ENCODE assay signal across 19 mouse cellular contexts in the genomic region with DNA sequence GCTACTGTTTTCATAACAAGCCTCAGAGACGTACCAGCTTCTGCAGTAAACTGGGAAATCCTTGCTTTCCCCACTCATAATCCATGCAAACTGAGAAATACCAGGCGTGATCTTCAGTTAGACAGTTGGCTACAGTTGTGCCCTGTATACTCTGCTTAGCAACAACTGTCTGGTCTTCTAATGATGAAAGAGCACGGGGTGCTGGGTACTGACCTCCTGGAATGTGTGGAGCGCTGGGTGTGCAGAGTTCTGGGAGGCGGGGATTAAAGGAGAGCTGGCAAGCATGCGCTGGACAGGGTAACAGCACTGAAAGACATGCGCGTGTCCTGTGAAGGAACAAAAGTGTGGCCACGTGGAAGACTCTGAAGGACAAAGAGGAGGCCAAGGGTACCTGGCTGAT. TPM values are rescaled to one million over a fixed set of nuclear protein-coding genes. Genes with fewer than 3 reads are reported as not detected.
A peak's percentile ranks its signal among the peaks of the same experiment; 100 is the strongest.
DNase-seq lines count a peak whose midpoint lies in the region; ATAC-seq and TF ChIP-seq lines count a peak whose summit lies in the region.
"Had no signal": no experiment of that assay in that cellular context is flagged by ENCODE, and none has a peak within 500 bp of the region (broad histone marks: within the 10 kb centered on the region; RNA-seq: fewer than 3 reads in every experiment).

No protein-coding gene starts in this region.

- ATAC-seq in hindbrain, embryonic 11.5 days (ENCODE audit: low FRiP score), result peak; percentile 25; the same call in 1 of the 2 replicates
- ATAC-seq in hindbrain, embryonic 14.5 days (ENCODE audit: low FRiP score), result no peak

- H3K4me1 ChIP-seq in hindbrain, embryonic 11.5 days (replicated peaks; ENCODE audit: control insufficient read depth, insufficient read depth, low read length), result no peaks in the 10 kb centered on the region
- no peaks in the 10 kb centered on the region for H3K4me1 ChIP-seq in hindbrain, embryonic 14.5 days (replicated peaks; ENCODE audit: control insufficient read depth, insufficient read depth, low read length)
- H3K4me1 ChIP-seq in testis, adult 2 months (ENCODE audit: control insufficient read depth, insufficient read depth, low read length), result peaks cover 3% of the 10 kb centered on the region; the same call in 1 of the 2 replicates
- H3K4me1 ChIP-seq: embryonic facial prominence, embryonic 13.5 days; hindbrain, embryonic 10.5 days; kidney, embryonic 15.5 days; megakaryocyte, embryonic 14.5 days had no signal

- no peaks in the 10 kb centered on the region for H3K27me3 ChIP-seq in hindbrain, embryonic 11.5 days (ENCODE audit: control insufficient read depth, insufficient read depth, low read length)
- no peaks in the 10 kb centered on the region for H3K27me3 ChIP-seq in hindbrain, embryonic 14.5 days (ENCODE audit: control insufficient read depth, insufficient read depth, low read length)
- H3K27me3 ChIP-seq in testis, adult 2 months (ENCODE audit: control insufficient read depth, insufficient read depth, low read length), result no peaks in the 10 kb centered on the region
- H3K27me3 ChIP-seq: embryonic facial prominence, embryonic 13.5 days; kidney, embryonic 15.5 days; megakaryocyte, embryonic 14.5 days had no signal

- intact Hi-C loops in gastrocnemius, postnatal 14 days (cut with DNase I; ENCODE audit: low total_unique reads), result no loop called here

- peak; percentile 17 for DNase-seq in gastrocnemius, adult 18-20 months (ENCODE audit: low spot score)
- DNase-seq in gastrocnemius, postnatal 14 days, result no peak
- DNase-seq in hindbrain, embryonic 11.5 days (ENCODE audit: low spot score), result no peak
- no peak for DNase-seq in hindbrain, embryonic 14.5 days (ENCODE audit: low spot score)
- DNase-seq in testis, postnatal 10 days (ENCODE audit: low spot score), result no peak
- DNase-seq in thymus, postnatal 14 days, result no peak
- DNase-seq: cerebellum, postnatal 14 days; lung, adult 2 months; thymus, postnatal 25 days had no signal

- H3K4me3 ChIP-seq in hindbrain, embryonic 11.5 days (ENCODE audit: low read depth, low read length), result no peak overlapping the region
- no peak overlapping the region for H3K4me3 ChIP-seq in hindbrain, embryonic 14.5 days (replicated peaks; ENCODE audit: low read length)
- peak overlapping the region; percentile 25 for H3K4me3 ChIP-seq in testis, adult 2 months (ENCODE audit: control insufficient read depth, low read depth, low read length)
- H3K4me3 ChIP-seq: embryonic facial prominence, embryonic 13.5 days; hindbrain, embryonic 10.5 days; kidney, embryonic 15.5 days; layer of hippocampus, adult 2 months; megakaryocyte, embryonic 14.5 days had no signal

- no peak overlapping the region for H3K9ac ChIP-seq in hindbrain, embryonic 11.5 days (ENCODE audit: low read depth, low read length)
- no peak overlapping the region for H3K9ac ChIP-seq in hindbrain, embryonic 14.5 days
- H3K9ac ChIP-seq: embryonic facial prominence, embryonic 13.5 days; kidney, embryonic 15.5 days had no signal

- no peak overlapping the region for H3K4me2 ChIP-seq in hindbrain, embryonic 11.5 days (replicated peaks; ENCODE audit: low read depth, low read length)
- H3K4me2 ChIP-seq in hindbrain, embryonic 14.5 days (replicated peaks), result no peak overlapping the region
- H3K4me2 ChIP-seq: embryonic facial prominence, embryonic 13.5 days; kidney, embryonic 15.5 days had no signal

- no peak overlapping the region for H3K27ac ChIP-seq in hindbrain, embryonic 11.5 days (ENCODE audit: low read depth, low read length)
- no peak overlapping the region for H3K27ac ChIP-seq in hindbrain, embryonic 14.5 days
- peak overlapping the region; percentile 46 for H3K27ac ChIP-seq in testis, adult 2 months (ENCODE audit: control insufficient read depth, insufficient read depth, low read depth, low read length)
- H3K27ac ChIP-seq: embryonic facial prominence, embryonic 13.5 days; hindbrain, embryonic 10.5 days; kidney, embryonic 15.5 days; layer of hippocampus, adult 2 months had no signal

- no peaks in the 10 kb centered on the region for H3K36me3 ChIP-seq in hindbrain, embryonic 11.5 days (ENCODE audit: control insufficient read depth, insufficient read depth, low read length)
- no peaks in the 10 kb centered on the region for H3K36me3 ChIP-seq in hindbrain, embryonic 14.5 days (replicated peaks; ENCODE audit: control insufficient read depth, insufficient read depth)
- H3K36me3 ChIP-seq in testis, adult 2 months (ENCODE audit: control insufficient read depth, insufficient read depth, low read length), result no peaks in the 10 kb centered on the region
- H3K36me3 ChIP-seq: embryonic facial prominence, embryonic 13.5 days; hindbrain, embryonic 10.5 days; kidney, embryonic 15.5 days had no signal

- TF ChIP-seq POLR2A in testis, adult 2 months (IDR thresholded peaks at IDR 0.05; ENCODE audit: control insufficient read depth, low read depth, low read length), result no peak

- no peaks in the 10 kb centered on the region for H3K9me3 ChIP-seq in hindbrain, embryonic 11.5 days (ENCODE audit: control insufficient read depth, low read length)
- no peaks in the 10 kb centered on the region for H3K9me3 ChIP-seq in hindbrain, embryonic 14.5 days (ENCODE audit: control insufficient read depth, low read length)
- H3K9me3 ChIP-seq: embryonic facial prominence, embryonic 13.5 days; hindbrain, embryonic 10.5 days; kidney, embryonic 15.5 days; megakaryocyte, embryonic 14.5 days had no signal

- WGBS in hindbrain, embryonic 11.5 days, result 74% methylated on average over 9 of the region's 9 CpGs
- 75% methylated on average over 9 of the region's 9 CpGs for WGBS in hindbrain, embryonic 14.5 days

- no peak for TF ChIP-seq CTCF in testis, adult 2 months (IDR thresholded peaks at IDR 0.05; ENCODE audit: control insufficient read depth, insufficient read depth, insufficient replicate concordance, low read depth, low read length)

RNA-seq across cellular contexts. Expression of gene Vgll2, which starts 52.2 kb away (rescaled TPM):
- total RNA-seq in gastrocnemius, adult 18-20 months (2021), result 100 to 1,000 TPM; 115 to 187 TPM
- total RNA-seq in gastrocnemius, postnatal 14 days (2021), result 10 to 100 TPM; 52.9 to 56.3 TPM
- 1.2 and 3.4 TPM in 2 replicates for polyA plus RNA-seq in hindbrain, embryonic 11.5 days (2014; fragmentation: Nextera tagmentation; extraction: Ambion mirVana)
- polyA plus RNA-seq in hindbrain, embryonic 14.5 days (2014; fragmentation: Nextera tagmentation; extraction: Ambion mirVana), result 0.20 TPM in 1 of 2 replicates, not detected in the other
- polyA plus RNA-seq in testis, adult 2 months (2012; rRNA removed), result 0.25 TPM in 1 of 2 replicates, not detected in the other
- total RNA-seq: layer of hippocampus, adult 2 months; liver, adult 2 months; neutrophil, adult 5-6 weeks had no signal
- polyA plus RNA-seq: intestine, embryonic 14.5 days; liver, adult 2 months; small intestine, adult 2 months had no signal
